Mouse (Mus musculus) kidney, postnatal 4 days (tissue): ENCODE results near the gene Mgmt.

Experiments
- DNase-seq, 2 experiments: peaks; one replicate each; pipeline ENCODE4 v3.0.0; 2021; ENCODE audit warnings: mixed read lengths in 2 of 2

The Mgmt gene

DNA sequence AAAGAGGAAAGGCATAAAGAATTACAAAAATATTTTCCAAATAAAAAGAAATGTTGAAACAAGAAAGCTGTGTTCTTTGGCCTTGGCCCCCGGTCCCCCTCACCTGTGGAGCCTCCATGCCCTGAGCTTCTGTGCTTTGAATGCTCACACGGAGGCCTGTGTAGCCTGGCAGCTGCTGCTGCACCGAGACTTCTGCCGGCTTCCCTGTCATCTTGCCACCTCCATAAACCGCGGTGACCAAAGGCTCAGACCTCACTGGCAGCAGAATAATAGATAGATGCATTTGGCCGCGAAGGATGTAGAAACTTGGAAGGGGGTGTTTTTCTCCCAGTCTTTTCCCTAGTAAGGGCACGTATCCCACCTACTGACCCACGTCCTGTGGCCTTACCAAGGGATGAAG, 235.8 kb downstream of the Mgmt start:
- DNase-seq = no peak

- no peak for DNase-seq
Measured at GRCm38 (mm10) chr7:137131957-137132356, 237.5 kb downstream of the Mgmt start.

DNA sequence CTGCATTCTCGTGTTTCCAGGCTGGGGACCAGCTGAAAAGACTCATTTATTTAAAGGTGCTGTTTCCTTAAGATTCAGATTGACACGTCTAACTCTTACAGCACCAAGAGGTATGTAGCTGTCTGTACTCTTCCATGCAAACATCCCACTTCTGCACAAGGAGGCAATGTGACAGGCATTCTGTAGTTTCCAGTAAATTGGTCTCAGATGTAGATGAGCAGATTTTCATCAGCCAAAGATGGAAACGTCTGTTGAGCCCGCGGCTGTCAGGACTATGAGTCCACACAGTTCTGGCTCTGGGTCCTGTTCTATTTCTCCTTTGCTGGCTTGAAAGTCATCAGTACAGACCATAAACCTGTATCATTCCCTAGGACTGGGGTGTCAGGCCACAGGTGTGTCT, 243.7 kb downstream of the Mgmt start:
- no peak for DNase-seq

- DNase-seq = no peak
Measured at GRCm38 (mm10) chr7:137140321-137140720, 245.9 kb downstream of the Mgmt start.

DNA sequence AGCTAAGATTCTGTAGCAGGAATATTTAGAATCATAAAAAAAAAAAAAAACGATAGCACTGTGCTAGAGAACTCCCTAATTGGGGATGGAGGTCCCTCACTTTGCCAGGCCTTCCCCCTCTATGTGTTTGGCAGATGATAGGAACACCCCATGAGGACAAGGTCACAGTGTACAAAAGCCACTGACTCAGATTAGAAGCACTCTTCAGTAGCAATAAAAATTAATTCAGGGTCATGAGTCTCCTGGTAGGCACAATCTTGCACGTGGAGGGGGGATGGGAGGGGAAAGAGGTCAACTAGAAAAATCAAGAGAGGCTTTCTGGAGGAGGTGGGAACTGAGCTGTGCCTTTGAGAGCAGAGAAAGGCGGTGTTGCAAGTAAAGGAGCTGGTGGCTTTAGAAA, 247.0 kb downstream of the Mgmt start:
- no peak for DNase-seq

DNA sequence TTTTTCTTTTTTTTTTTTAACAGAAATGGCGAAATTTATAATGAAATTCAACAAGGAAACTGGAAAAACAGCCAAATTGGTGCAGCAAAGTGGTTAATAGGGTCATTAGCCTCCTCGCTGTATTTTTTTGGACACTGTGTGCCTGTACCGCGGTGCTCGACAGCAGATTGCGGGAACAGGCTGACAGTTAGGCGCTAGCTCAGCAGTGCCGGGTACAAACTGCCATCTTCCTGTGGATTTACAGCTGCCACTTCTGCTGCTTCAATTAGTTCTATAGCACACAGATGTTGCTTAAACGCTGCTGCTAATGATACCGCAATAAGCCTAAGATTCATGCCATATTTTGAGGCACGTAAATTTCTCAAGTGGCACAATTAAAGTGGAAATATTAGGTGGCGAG, 252.7 kb downstream of the Mgmt start:
- no peak for DNase-seq

DNA sequence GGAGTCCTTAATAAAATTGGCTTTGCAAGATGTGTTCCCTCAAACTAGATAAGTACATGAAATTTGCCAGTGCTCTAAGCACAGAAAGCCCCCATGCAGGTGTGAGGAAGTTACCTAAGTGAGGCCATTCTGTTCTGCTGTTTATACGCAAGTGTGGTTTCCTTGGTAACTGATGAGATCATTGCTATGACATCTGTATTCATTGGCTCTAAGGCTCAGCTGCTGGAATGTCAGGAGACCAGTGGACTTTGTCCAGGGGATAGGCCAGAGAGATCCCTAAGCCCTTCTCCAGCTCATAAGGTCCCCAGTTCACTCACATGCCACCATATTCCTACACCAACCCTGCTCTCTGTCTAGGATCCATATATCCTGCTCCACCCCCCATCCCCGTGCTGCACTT, 257.4 kb downstream of the Mgmt start:
- no peak for DNase-seq

GRCm38 (mm10) chr7:137154623-137155022, 260.2 kb downstream of the Mgmt start:
- DNase-seq = no peak

GRCm38 (mm10) chr7:137159086-137159485, 264.7 kb downstream of the Mgmt start:
- no peak for DNase-seq

- no peak for DNase-seq
Measured at GRCm38 (mm10) chr7:137172278-137172677, 277.9 kb downstream of the Mgmt start.
